Mouse (Mus musculus) heart, embryonic 14.5 days (tissue): ENCODE data around the gene Pex5l. TPM values are rescaled to one million over a fixed set of nuclear protein-coding genes. Genes with fewer than 3 reads are reported as not detected.

ENCODE experiments used
- ATAC-seq: fragments of 200-750 bp; cut with Nextera tagmentation; 2 replicates; pipeline ENCODE4 v1.8.0; 2017; ENCODE audit warnings: low read depth, moderate TSS enrichment; ENCODE audit not compliant: insufficient number of reproducible peaks, insufficient read depth, low FRiP score
- H3K27ac ChIP-seq, 2 experiments: fragments of 200-500 bp in 1 of 2; fragments of 300-500 bp in 1 of 2; sonication (generic) in 1 of 2; replicated peaks in 1 of 2; 2 replicates each; pipeline ENCODE4 v1.5.1; 2012 to 2014; ENCODE audit warnings: low read depth in 2 of 2, low read length in 2 of 2, control low read depth in 1 of 2, mild to moderate bottlenecking in 1 of 2, mixed read lengths in 1 of 2; ENCODE audit not compliant: control insufficient read depth in 1 of 2, insufficient read depth in 1 of 2
- H3K27me3 ChIP-seq: fragments of 300-500 bp; sonication (generic); 2 replicates; pipeline ENCODE4 v1.6.1; 2014; ENCODE audit warnings: mild to moderate bottlenecking, low read length, control low read depth; ENCODE audit not compliant: control insufficient read depth, insufficient read depth
- H3K36me3 ChIP-seq: fragments of 300-500 bp; sonication (generic); 2 replicates; pipeline ENCODE4 v1.6.1; 2014; ENCODE audit warnings: mild to moderate bottlenecking, control low read depth, low read length, mixed read lengths; ENCODE audit not compliant: control insufficient read depth, insufficient read depth
- H3K4me1 ChIP-seq, 2 experiments: fragments of 200-500 bp in 1 of 2; fragments of 300-500 bp in 1 of 2; sonication (generic) in 1 of 2; 2 replicates each; pipeline ENCODE4 v1.6.1; 2012 to 2014; ENCODE audit warnings: low read length in 2 of 2, control low read depth in 1 of 2, mixed read lengths in 1 of 2; ENCODE audit not compliant: control insufficient read depth in 2 of 2, insufficient read depth in 2 of 2
- H3K4me2 ChIP-seq: fragments of 300-500 bp; sonication (generic); 2 replicates; pipeline ENCODE4 v1.6.1; 2014; ENCODE audit warnings: mild to moderate bottlenecking, low read length
- H3K4me3 ChIP-seq, 2 experiments: fragments of 200-500 bp in 1 of 2; fragments of 300-500 bp in 1 of 2; sonication (generic) in 1 of 2; 2 replicates each; pipeline ENCODE4 v1.5.1; 2012 to 2014; ENCODE audit warnings: low read length in 2 of 2, mild to moderate bottlenecking in 2 of 2, control low read depth in 1 of 2, low read depth in 1 of 2, moderate library complexity in 1 of 2; ENCODE audit not compliant: control insufficient read depth in 1 of 2, insufficient read depth in 1 of 2
- H3K9ac ChIP-seq: fragments of 300-500 bp; sonication (generic); 2 replicates; pipeline ENCODE4 v1.6.1; 2014; ENCODE audit warnings: mild to moderate bottlenecking, low read length
- H3K9me3 ChIP-seq: fragments of 300-500 bp; sonication (generic); 2 replicates; pipeline ENCODE4 v1.6.1; 2016; ENCODE audit warnings: low read length, control low read depth; ENCODE audit not compliant: control insufficient read depth
- WGBS: fragments of 180-500 bp; shearing (Covaris S2); extraction: QIAGEN DNeasy Blood & Tissue Kit; methylation state at CpG from one replicate; pipeline ENCODE4 v1.1.7; 2014; 5-methylcytosine and 5-hydroxymethylcytosine counted together
- polyA plus RNA-seq: library from polyadenylated mRNA; unstranded; fragments of >200 nt; fragmentation: Nextera tagmentation; extraction: Ambion mirVana; gene quantifications from 2 replicates; pipeline ENCODE4 v1.2.1, GENCODE M21; 2014

Gene Pex5l
- polyA plus RNA-seq, 1 experiment from 2014 or later: 0.23 TPM

GRCm38 (mm10) chr3:33079658-33080057 is 63.4 kb downstream of the Pex5l start:
- no peak overlapping the region for H3K4me3 ChIP-seq
- no peak overlapping the region for H3K27ac ChIP-seq
- ATAC-seq: no peak
- WGBS: 88% methylated on average over 1 of the region's 1 CpGs
- H3K36me3 ChIP-seq: no peaks in the 10 kb centered on the region
- no peaks in the 10 kb centered on the region for H3K9me3 ChIP-seq
- peaks cover 0 to 5% of the 10 kb centered on the region in 2 experiments; a peak in 2 of 4 replicates for H3K4me1 ChIP-seq
- no peaks in the 10 kb centered on the region for H3K27me3 ChIP-seq
- no peak overlapping the region for H3K4me2 ChIP-seq
- no peak overlapping the region for H3K9ac ChIP-seq

- H3K4me3 ChIP-seq: no peak overlapping the region
- H3K4me2 ChIP-seq: no peak overlapping the region
- no peaks in the 10 kb centered on the region for H3K9me3 ChIP-seq
- H3K9ac ChIP-seq: no peak overlapping the region
- 78% methylated on average over 3 of the region's 3 CpGs for WGBS
- no peak for ATAC-seq
- no peaks in the 10 kb centered on the region for H3K27me3 ChIP-seq
- H3K27ac ChIP-seq: no peak overlapping the region
- no peaks in the 10 kb centered on the region for H3K36me3 ChIP-seq
- peaks cover 0 to 7% of the 10 kb centered on the region in 2 experiments; a peak in 2 of 4 replicates for H3K4me1 ChIP-seq
Measured at GRCm38 (mm10) chr3:33079171-33079570, 63.9 kb downstream of the Pex5l start.

GRCm38 (mm10) chr3:33075696-33076095 is 67.4 kb downstream of the Pex5l start:
- no peaks in the 10 kb centered on the region for H3K36me3 ChIP-seq
- no peaks in the 10 kb centered on the region for H3K27me3 ChIP-seq
- H3K9me3 ChIP-seq: no peaks in the 10 kb centered on the region
- H3K9ac ChIP-seq: no peak overlapping the region
- 76% methylated on average over 2 of the region's 2 CpGs for WGBS
- H3K4me3 ChIP-seq: no peak overlapping the region
- peaks cover 0 to 4% of the 10 kb centered on the region in 2 experiments; a peak in 1 of 4 replicates for H3K4me1 ChIP-seq
- no peak overlapping the region for H3K27ac ChIP-seq
- ATAC-seq: no peak
- no peak overlapping the region for H3K4me2 ChIP-seq

- H3K9me3 ChIP-seq: no peaks in the 10 kb centered on the region
- no peak overlapping the region for H3K27ac ChIP-seq
- 44% methylated on average over 10 of the region's 10 CpGs for WGBS
- ATAC-seq: no peak
- no peak overlapping the region for H3K4me3 ChIP-seq
- no peaks in the 10 kb centered on the region for H3K36me3 ChIP-seq
- no peaks in the 10 kb centered on the region for H3K27me3 ChIP-seq
- no peak overlapping the region for H3K4me2 ChIP-seq
- H3K4me1 ChIP-seq: peaks cover 0 to 4% of the 10 kb centered on the region in 2 experiments; a peak in 1 of 4 replicates
- no peak overlapping the region for H3K9ac ChIP-seq
Measured at GRCm38 (mm10) chr3:33074266-33074981, 68.6 kb downstream of the Pex5l start.

GRCm38 (mm10) chr3:33073905-33074265 is 69.2 kb downstream of the Pex5l start:
- no peak overlapping the region for H3K4me2 ChIP-seq
- no peak overlapping the region for H3K9ac ChIP-seq
- no peak overlapping the region for H3K4me3 ChIP-seq
- H3K4me1 ChIP-seq: peaks cover 0 to 4% of the 10 kb centered on the region in 2 experiments; a peak in 1 of 4 replicates
- H3K36me3 ChIP-seq: no peaks in the 10 kb centered on the region
- H3K27ac ChIP-seq: no peak overlapping the region
- H3K9me3 ChIP-seq: no peaks in the 10 kb centered on the region
- no peak for ATAC-seq
- WGBS: 87% methylated on average over 1 of the region's 1 CpGs
- no peaks in the 10 kb centered on the region for H3K27me3 ChIP-seq

- 86% methylated on average over 6 of the region's 6 CpGs for WGBS
- H3K4me1 ChIP-seq: peaks cover 0 to 4% of the 10 kb centered on the region in 2 experiments; a peak in 1 of 4 replicates
Measured at GRCm38 (mm10) chr3:33070771-33071170, 72.3 kb downstream of the Pex5l start.

GRCm38 (mm10) chr3:33068146-33068545 is 74.9 kb downstream of the Pex5l start:
- no peaks in the 10 kb centered on the region for H3K27me3 ChIP-seq
- no peaks in the 10 kb centered on the region for H3K36me3 ChIP-seq
- 73% methylated on average over 5 of the region's 5 CpGs for WGBS
- H3K4me1 ChIP-seq: no peaks in the 10 kb centered on the region
- no peak overlapping the region for H3K27ac ChIP-seq
- ATAC-seq: no peak
- no peak overlapping the region for H3K4me2 ChIP-seq
- H3K9me3 ChIP-seq: no peaks in the 10 kb centered on the region
- H3K9ac ChIP-seq: no peak overlapping the region
- H3K4me3 ChIP-seq: no peak overlapping the region

More at GRCm38 (mm10) chr3:33070771-33071170, 72.3 kb downstream of the Pex5l start:
- H3K27ac ChIP-seq: no peak overlapping the region
- no peak for ATAC-seq
- no peaks in the 10 kb centered on the region for H3K36me3 ChIP-seq
- no peak overlapping the region for H3K9ac ChIP-seq
- H3K4me2 ChIP-seq: no peak overlapping the region
- no peaks in the 10 kb centered on the region for H3K27me3 ChIP-seq
- H3K9me3 ChIP-seq: no peaks in the 10 kb centered on the region
- no peak overlapping the region for H3K4me3 ChIP-seq

GRCm38 (mm10) chr3:33063590-33063989 is 79.5 kb downstream of the Pex5l start:
- Histone ChIP-seq H3K36me3 (no peaks in the 10 kb centered on the region), H3K4me1 (no peaks in the 10 kb centered on the region), H3K9me3 (no peaks in the 10 kb centered on the region), H3K27ac (no peak overlapping the region), H3K27me3 (no peaks in the 10 kb centered on the region), H3K4me2 (no peak overlapping the region), H3K4me3 (no peak overlapping the region), H3K9ac (no peak overlapping the region)
- ATAC-seq: no peak
- WGBS: 59% methylated on average over 6 of the region's 6 CpGs
